Mouse (Mus musculus): Measurements from ENCODE around the gene Vmn1r26.

DNA sequence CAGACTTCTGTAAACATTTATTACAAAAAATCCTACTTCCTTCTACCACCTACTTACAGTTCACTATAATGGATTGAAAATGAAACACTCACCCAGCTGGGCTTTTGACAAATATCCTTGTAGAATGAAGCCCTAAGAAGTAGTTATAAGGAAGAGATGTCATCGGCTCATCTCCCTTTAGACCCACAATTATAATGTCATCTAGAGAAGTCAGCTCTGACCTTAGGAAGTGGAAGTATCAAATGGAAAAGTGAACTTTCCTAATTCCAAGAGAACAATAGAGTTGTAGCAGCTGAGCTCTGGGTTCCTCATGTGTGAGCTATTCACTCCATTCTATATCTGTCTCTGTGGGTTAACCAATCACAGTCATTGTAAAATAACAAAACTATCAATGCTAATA lies at the start of gene Vmn1r26:
- TF ChIP-seq POLR2A (IDR thresholded peaks at IDR 0.05; ENCODE audit: low read depth, low read length), result no peak
- no peak for TF ChIP-seq CTCF (conservative IDR thresholded peaks at IDR 0.05; ENCODE audit: insufficient read depth, insufficient read length, low read depth, low read length)

Data from kidney, adult 2 months (tissue).